Mouse (Mus musculus) effector memory CD4-positive, alpha-beta T cell, adult 5 months (primary cell): ENCODE data around the gene Auh. TPM values are rescaled to one million over a fixed set of nuclear protein-coding genes. Genes with fewer than 3 reads are reported as not detected.

Experiments
- polyA plus RNA-seq: library from polyadenylated mRNA; unstranded; fragments of 100-300 nt; shearing (Covaris generic); gene quantifications from one replicate; pipeline ENCODE4 v1.2.1, GENCODE M21; 2017

Gene Auh
- polyA plus RNA-seq = 59.4 TPM

DNA sequence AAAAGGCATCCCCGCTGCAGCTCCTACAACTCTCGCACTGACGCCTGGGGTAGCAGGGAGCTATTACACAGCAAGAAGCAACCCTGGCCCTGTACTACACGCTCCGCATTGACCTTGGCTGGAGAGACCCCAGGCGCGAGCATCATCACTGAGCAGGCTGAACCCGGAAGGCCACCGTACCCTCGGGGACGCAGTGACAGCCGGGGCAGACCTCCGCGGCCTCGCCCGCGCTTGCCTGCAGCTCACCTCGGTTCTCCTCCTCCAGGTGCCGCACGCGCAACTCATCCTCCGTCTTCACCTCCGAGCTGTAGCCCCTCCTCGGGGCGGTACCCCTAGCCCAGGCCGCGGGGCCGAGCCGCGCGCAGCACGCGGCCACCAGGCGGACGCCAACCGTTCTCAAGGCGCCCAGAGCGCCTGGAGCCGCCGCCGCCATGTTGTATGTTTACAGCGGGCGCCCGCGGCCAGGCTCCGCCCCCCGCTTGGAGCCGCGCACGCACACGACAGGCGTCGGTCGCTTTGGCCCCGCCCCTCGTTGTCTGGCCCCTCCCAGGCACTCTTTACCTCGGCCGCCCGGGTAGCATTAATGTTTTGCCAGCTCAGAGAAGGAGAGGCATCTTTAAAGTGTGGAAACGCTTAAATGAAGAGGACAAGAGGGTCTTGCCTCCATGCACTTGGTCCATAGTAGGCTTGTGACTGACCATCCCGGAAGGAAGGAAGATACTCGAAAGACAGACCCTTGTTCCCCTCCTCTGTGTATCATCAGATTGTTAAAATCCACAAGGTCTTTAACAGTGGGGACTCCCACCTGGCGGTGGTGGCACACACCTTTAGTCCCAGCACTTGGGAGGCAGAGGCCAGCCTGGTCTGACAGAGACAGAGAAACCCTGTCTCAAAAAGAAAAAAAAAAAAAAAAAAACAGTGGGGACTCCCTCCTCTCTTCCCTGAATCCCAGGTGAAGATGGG is at the start of gene Auh:
Gene Auh, minus strand, starts transcription at position 473 of the 963 bp plus-strand sequence.

Other genes starting within 250 kb of the Auh start
- gene Nfil3, start 51.4 kb upstream of the Auh start, polyA plus RNA-seq = 99.5 TPM